Mouse (Mus musculus): ENCODE data around the gene Dcst1.

Gene Dcst1

DNA sequence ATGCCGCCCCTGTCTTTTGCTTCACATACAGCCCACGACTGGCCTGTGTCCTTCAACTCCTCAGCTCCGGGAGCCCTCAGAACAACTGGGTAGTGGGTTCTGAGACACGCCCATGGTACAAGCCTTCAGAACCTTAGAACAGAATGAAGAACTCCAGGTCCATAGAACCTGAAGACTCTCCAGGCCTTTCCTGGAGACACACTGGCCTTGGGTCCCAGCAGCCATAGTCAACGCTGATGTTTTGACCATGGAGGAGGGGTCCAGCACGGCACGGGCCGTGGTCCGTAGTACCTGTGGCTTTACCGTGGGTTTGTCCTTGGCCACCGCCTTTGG lies at the start of gene Dcst1:
Dcst1 (minus strand) TSS at position 101 of the 333 bp plus-strand sequence.
- TF ChIP-seq NANOG (IDR thresholded peaks at IDR 0.05; ENCODE audit: borderline replicate concordance, low read length) (no peak), CTCF (conservative IDR thresholded peaks at IDR 0.05; ENCODE audit: low read length) (no peak), POU5F1 (IDR thresholded peaks at IDR 0.05; ENCODE audit: borderline replicate concordance, low read length) (no peak)
- H3K4me1 ChIP-seq (replicated peaks; ENCODE audit: low read depth, low read length) = peaks cover 27% of the 10 kb centered on the region
- H3K36me3 ChIP-seq (ENCODE audit: insufficient read depth, low read length) = no peaks in the 10 kb centered on the region

DNA sequence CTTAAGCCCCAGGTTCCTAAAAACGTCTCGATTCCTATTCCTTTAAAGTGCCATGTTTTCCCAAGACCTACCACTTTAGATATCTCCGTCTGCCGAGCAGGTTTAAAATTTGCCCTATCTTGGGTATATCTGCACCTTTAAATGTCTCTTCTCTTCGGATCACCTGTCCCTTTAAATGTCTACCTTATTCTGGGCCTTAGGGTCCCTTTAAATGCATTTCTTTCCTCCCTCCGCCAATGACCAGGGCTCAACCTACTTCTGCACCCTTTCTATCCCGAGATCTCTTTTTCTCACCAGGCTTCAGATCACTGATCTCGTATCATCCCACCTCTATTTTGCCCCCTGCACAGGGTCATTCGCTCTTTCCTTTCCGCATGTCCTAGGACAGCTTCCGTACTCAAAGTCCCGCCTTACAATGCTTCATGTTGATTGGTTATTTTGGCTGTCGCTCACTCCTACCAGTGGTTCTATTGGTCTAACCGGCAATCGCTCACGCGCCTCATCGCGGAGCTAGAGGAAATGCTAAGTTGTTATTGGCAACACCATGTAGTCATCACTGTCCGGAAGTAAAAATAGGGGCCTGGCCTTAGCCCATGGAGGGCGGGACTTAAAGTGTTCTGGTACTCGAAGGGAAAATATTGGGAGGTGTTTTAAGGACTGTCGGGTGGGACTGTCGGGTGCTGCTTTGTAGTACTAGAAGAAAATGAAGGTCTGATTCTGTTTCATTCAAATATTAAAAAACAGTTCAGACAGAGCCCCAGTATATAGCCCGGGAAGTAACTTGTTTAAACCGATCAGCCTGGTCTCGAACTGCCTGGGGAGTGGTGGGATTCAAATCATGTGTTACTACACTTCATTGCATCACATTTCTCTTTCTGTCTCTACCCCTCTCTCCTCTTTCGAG lies 46.7 kb upstream of the Dcst1 start, which contains the start of gene Flad1:
Flad1 (minus strand) TSS at position 381 of the 904 bp plus-strand sequence.
- H3K4me3 ChIP-seq (replicated peaks; ENCODE audit: low read length) = peak within 1 kb of the TSS; percentile 85
- no peaks in the 10 kb centered on the region for H3K9me3 ChIP-seq (ENCODE audit: low read length)
- H3K36me3 ChIP-seq (ENCODE audit: insufficient read depth, low read length) = peaks cover 61% of the 10 kb centered on the region
- no peaks in the 10 kb centered on the region for H3K27me3 ChIP-seq (ENCODE audit: insufficient read depth, low read length)
- H3K4me1 ChIP-seq (replicated peaks; ENCODE audit: low read depth, low read length) = peaks cover 68% of the 10 kb centered on the region
- TF ChIP-seq NANOG (IDR thresholded peaks at IDR 0.05; ENCODE audit: borderline replicate concordance, low read length) (no peak), CTCF (conservative IDR thresholded peaks at IDR 0.05; ENCODE audit: low read length) (no peak), POU5F1 (IDR thresholded peaks at IDR 0.05; ENCODE audit: borderline replicate concordance, low read length) (no peak)

More for the DNA sequence above, at the start of gene Dcst1:
- H3K9me3 ChIP-seq (ENCODE audit: low read length) = no peaks in the 10 kb centered on the region
- peak within 1 kb of the TSS; percentile 60 for H3K4me3 ChIP-seq (replicated peaks; ENCODE audit: low read length)
- H3K27me3 ChIP-seq (ENCODE audit: insufficient read depth, low read length) = peaks cover 63% of the 10 kb centered on the region

DNA sequence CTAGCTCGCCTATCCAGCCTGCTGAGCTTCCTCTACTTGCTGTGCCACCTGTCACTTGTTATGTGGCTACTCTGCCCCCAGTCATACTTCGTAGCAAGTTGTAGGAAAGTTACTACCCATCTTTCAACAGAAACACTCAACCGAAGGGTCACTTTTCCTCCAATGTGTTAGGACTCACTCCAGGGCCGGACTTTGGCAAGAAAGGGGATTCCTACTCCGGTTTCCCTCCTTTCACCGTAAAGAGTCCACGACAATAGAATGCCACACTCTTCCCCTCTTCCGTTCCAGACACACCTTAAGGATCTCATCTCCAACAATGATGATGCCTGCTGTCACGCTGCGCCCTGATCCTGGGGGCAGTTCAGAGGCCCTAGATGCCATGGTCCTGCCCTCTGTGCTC lies 45.8 kb upstream of the Dcst1 start:
- H3K4me1 ChIP-seq (replicated peaks; ENCODE audit: low read depth, low read length) = peaks cover 59% of the 10 kb centered on the region
- TF ChIP-seq NANOG (IDR thresholded peaks at IDR 0.05; ENCODE audit: borderline replicate concordance, low read length) = no peak
- TF ChIP-seq POU5F1 (IDR thresholded peaks at IDR 0.05; ENCODE audit: borderline replicate concordance, low read length) = no peak
- TF ChIP-seq CTCF (conservative IDR thresholded peaks at IDR 0.05; ENCODE audit: low read length) = no peak
- H3K36me3 ChIP-seq (ENCODE audit: insufficient read depth, low read length) = peaks cover 58% of the 10 kb centered on the region
- H3K4me3 ChIP-seq (replicated peaks; ENCODE audit: low read length) = peak overlapping the region; percentile 85
- H3K27me3 ChIP-seq (ENCODE audit: insufficient read depth, low read length) = no peaks in the 10 kb centered on the region
- H3K9me3 ChIP-seq (ENCODE audit: low read length) = no peaks in the 10 kb centered on the region

DNA sequence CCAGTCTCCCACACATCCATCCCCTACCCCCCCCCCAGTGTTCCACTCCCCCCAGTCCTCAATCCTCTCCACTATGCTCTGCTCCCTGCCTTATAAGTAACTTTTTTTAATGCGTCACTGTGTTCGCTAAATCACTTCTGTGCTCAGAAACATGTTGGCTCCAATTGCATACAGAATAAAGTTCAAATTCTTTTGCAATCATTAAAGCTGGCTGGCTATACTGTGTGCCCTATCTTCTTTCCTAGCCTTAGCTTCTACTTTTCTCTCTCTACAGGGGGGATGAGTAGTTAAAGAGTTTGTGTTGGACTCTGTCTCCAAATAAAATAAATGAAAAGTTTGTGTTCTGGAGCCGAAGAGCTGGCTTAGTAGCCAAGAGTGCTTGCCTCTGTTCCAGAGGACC lies 44.6 kb upstream of the Dcst1 start:
- Histone ChIP-seq H3K9me3 (ENCODE audit: low read length) (no peaks in the 10 kb centered on the region), H3K36me3 (ENCODE audit: insufficient read depth, low read length) (peaks cover 58% of the 10 kb centered on the region), H3K27me3 (ENCODE audit: insufficient read depth, low read length) (no peaks in the 10 kb centered on the region), H3K4me3 (replicated peaks; ENCODE audit: low read length) (no peak overlapping the region), H3K4me1 (replicated peaks; ENCODE audit: low read depth, low read length) (peaks cover 55% of the 10 kb centered on the region)
- no peak for TF ChIP-seq POU5F1 (IDR thresholded peaks at IDR 0.05; ENCODE audit: borderline replicate concordance, low read length)

DNA sequence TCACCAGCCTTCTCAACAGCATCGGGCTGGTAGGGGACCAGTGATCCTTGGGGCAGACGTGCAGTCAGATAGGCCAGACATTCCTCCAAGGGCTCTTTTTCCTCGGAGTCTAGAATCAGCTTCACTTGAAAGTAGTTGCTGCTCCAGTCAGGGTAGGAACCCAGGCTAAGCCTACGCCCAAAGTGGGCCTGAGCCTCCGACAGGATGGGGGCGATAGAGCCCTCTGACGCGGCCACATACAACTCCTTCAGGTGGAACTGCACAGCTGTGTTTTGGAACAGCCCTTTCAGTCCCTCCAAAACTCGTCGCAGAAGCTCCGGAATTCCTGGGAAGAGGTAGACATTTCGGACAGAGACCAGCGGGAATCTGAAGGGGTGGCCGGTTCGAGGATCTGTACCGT lies 43.4 kb upstream of the Dcst1 start:
- TF ChIP-seq NANOG (IDR thresholded peaks at IDR 0.05; ENCODE audit: borderline replicate concordance, low read length) (no peak), CTCF (conservative IDR thresholded peaks at IDR 0.05; ENCODE audit: low read length) (0 out of 2 replicates have a peak, but pooled peaks have one; percentile 5), POU5F1 (IDR thresholded peaks at IDR 0.05; ENCODE audit: borderline replicate concordance, low read length) (no peak)

DNA sequence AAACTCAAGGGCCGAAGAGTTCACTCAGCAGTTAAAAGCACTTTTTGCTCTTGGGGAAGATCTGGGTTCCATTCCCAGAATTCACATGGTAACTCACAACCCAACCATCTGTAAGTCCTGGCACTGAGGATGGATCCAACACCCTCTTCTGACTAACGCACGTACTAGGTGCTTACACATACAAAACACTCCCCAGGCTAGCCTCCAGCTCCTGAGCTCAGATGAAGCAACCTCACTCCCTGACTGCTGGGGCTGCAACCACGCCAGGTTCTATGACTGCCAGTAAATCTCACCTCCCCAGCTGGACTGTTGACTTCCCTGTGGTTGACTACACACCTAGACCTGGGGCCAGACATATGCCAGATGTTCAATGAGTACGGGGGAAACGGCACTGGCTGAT lies 41.8 kb upstream of the Dcst1 start:
- Histone ChIP-seq H3K9me3 (ENCODE audit: low read length) (no peaks in the 10 kb centered on the region), H3K4me3 (replicated peaks; ENCODE audit: low read length) (no peak overlapping the region), H3K4me1 (replicated peaks; ENCODE audit: low read depth, low read length) (peaks cover 59% of the 10 kb centered on the region), H3K36me3 (ENCODE audit: insufficient read depth, low read length) (peaks cover 67% of the 10 kb centered on the region), H3K27me3 (ENCODE audit: insufficient read depth, low read length) (no peaks in the 10 kb centered on the region)
- TF ChIP-seq POU5F1 (IDR thresholded peaks at IDR 0.05; ENCODE audit: borderline replicate concordance, low read length) = no peak
- no peak for TF ChIP-seq NANOG (IDR thresholded peaks at IDR 0.05; ENCODE audit: borderline replicate concordance, low read length)
- TF ChIP-seq CTCF (conservative IDR thresholded peaks at IDR 0.05; ENCODE audit: low read length) = no peak

More for the DNA sequence above, 43.4 kb upstream of the Dcst1 start:
- H3K4me1 ChIP-seq (replicated peaks; ENCODE audit: low read depth, low read length) = peaks cover 53% of the 10 kb centered on the region
- no peaks in the 10 kb centered on the region for H3K27me3 ChIP-seq (ENCODE audit: insufficient read depth, low read length)
- H3K9me3 ChIP-seq (ENCODE audit: low read length) = no peaks in the 10 kb centered on the region
- peaks cover 58% of the 10 kb centered on the region for H3K36me3 ChIP-seq (ENCODE audit: insufficient read depth, low read length)
- peak overlapping the region; percentile 70 for H3K4me3 ChIP-seq (replicated peaks; ENCODE audit: low read length)

DNA sequence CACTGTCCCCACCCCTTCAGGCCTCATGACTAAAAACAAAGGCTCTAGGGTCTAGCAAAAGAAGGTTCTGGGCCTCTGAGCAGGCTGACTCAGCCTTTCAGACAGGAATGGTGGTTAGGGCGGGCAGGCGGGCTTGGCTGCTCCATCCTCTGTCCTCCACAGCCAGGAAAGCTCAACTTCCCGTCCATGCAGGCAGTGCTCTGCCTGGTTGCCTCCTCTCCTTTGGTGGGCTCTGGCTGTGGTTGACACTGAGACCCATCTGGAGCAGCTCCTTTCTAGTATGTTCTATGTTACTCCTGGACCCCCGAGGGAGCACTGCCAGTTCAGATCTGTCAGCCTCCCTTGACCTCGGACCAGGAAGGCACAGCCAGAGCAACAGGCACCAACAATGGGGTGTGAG lies 37.6 kb upstream of the Dcst1 start, which contains the start of gene Lenep:
Lenep (minus strand) TSS at position 101 of the 400 bp plus-strand sequence.
- peaks cover 2% of the 10 kb centered on the region; the same call in 1 of the 2 replicates for H3K27me3 ChIP-seq (ENCODE audit: insufficient read depth, low read length)
- no peak within 1 kb of the TSS for H3K4me3 ChIP-seq (replicated peaks; ENCODE audit: low read length)
- peaks cover 39% of the 10 kb centered on the region for H3K4me1 ChIP-seq (replicated peaks; ENCODE audit: low read depth, low read length)
- H3K9me3 ChIP-seq (ENCODE audit: low read length) = no peaks in the 10 kb centered on the region
- H3K36me3 ChIP-seq (ENCODE audit: insufficient read depth, low read length) = peaks cover 64% of the 10 kb centered on the region
- TF ChIP-seq POU5F1 (IDR thresholded peaks at IDR 0.05; ENCODE audit: borderline replicate concordance, low read length) (no peak), NANOG (IDR thresholded peaks at IDR 0.05; ENCODE audit: borderline replicate concordance, low read length) (no peak), CTCF (conservative IDR thresholded peaks at IDR 0.05; ENCODE audit: low read length) (no peak)

DNA sequence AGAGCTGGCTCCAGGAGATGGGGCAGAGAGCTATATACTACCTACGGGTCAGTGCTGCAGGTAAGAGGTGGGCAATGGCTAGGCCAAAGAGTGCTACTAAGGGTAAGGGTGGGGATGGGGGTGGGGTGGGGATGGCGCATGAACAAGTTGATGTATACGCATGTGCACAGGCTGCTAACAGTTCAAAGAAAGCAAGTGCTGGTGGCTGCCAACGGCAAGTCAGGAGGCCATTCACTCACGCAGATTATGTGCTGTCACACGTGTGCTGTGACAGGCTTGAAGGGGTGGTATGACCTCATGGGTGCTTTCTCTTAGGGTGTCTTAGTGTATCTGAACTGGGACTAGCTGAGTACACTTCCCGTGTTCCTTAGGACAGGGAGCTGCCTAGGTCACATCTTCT lies 36.3 kb upstream of the Dcst1 start:
- TF ChIP-seq POU5F1 (IDR thresholded peaks at IDR 0.05; ENCODE audit: borderline replicate concordance, low read length) = no peak
- TF ChIP-seq CTCF (conservative IDR thresholded peaks at IDR 0.05; ENCODE audit: low read length) = no peak
- no peak for TF ChIP-seq NANOG (IDR thresholded peaks at IDR 0.05; ENCODE audit: borderline replicate concordance, low read length)
- Histone ChIP-seq H3K36me3 (ENCODE audit: insufficient read depth, low read length) (peaks cover 52% of the 10 kb centered on the region), H3K27me3 (ENCODE audit: insufficient read depth, low read length) (peaks cover 6% of the 10 kb centered on the region; the same call in 1 of the 2 replicates), H3K4me1 (replicated peaks; ENCODE audit: low read depth, low read length) (peaks cover 37% of the 10 kb centered on the region), H3K9me3 (ENCODE audit: low read length) (no peaks in the 10 kb centered on the region), H3K4me3 (replicated peaks; ENCODE audit: low read length) (no peak overlapping the region)
